In genomic region chr13:64180888-64181287, GRCm38 (mm10) we compare ENCODE assay signal across 10 mouse cellular contexts. TPM values are rescaled to one million over a fixed set of nuclear protein-coding genes. Genes with fewer than 3 reads are reported as not detected.
DNase-seq lines count a peak whose midpoint lies in the region; ATAC-seq and TF ChIP-seq lines count a peak whose summit lies in the region.
"Had no signal": no experiment of that assay in that cellular context is flagged by ENCODE, and none has a peak within 500 bp of the region (broad histone marks: within the 10 kb centered on the region; RNA-seq: fewer than 3 reads in every experiment).

No protein-coding gene starts in this region.

- H3K9me3 ChIP-seq in kidney, embryonic 16.5 days (ENCODE audit: low read length): no peaks in the 10 kb centered on the region
- no peaks in the 10 kb centered on the region for H3K9me3 ChIP-seq in ES-E14 (ENCODE audit: control insufficient read depth, insufficient read depth, low read depth, low read length)
- H3K9me3 ChIP-seq: embryonic facial prominence, embryonic 15.5 days; limb, embryonic 12.5 days had no signal

- intact Hi-C loops in left cerebral cortex, postnatal 14 days (cut with DNase I): loop anchor here (2.0 kb wide), 1 partner anchor 128 kb away; no protein-coding TSS in a partner anchor

- DNase-seq in kidney, adult 18-20 months: peak; percentile 73
- peak; percentile 76 for DNase-seq in ES-E14 (ENCODE audit: low read depth, low spot score)
- peak; percentile 39 for DNase-seq in brain, embryonic 14.5 days (ENCODE audit: low read depth)
- DNase-seq in frontal cortex, postnatal 36 days (ENCODE audit: low spot score in 2 of 2): peak; percentile 32 to 67
- DNase-seq in left cerebral cortex, postnatal 14 days (ENCODE audit: low spot score in 2 of 2): peak; percentile 60 to 75
- peak; percentile 31 to 36 for DNase-seq in natural killer cell, adult 2 months (ENCODE audit: low spot score in 2 of 2)
- peak; percentile 74 for DNase-seq in thymus, postnatal 4 days

- H3K27ac ChIP-seq in kidney, embryonic 16.5 days (ENCODE audit: low read length): no peak overlapping the region
- no peak overlapping the region for H3K27ac ChIP-seq in ES-E14 (ENCODE audit: insufficient read depth, low read depth, low read length, poor library complexity, severe bottlenecking)
- H3K27ac ChIP-seq: embryonic facial prominence, embryonic 15.5 days; limb, embryonic 12.5 days had no signal

- no peaks in the 10 kb centered on the region for H3K4me1 ChIP-seq in kidney, embryonic 16.5 days (ENCODE audit: insufficient read depth, low read length)
- H3K4me1 ChIP-seq in ES-E14 (ENCODE audit: control insufficient read depth in 2 of 2, insufficient read depth in 2 of 2, low read length in 2 of 2, poor library complexity in 1 of 2): peaks cover 0 to 7% of the 10 kb centered on the region in 2 experiments; a peak in 2 of 4 replicates
- H3K4me1 ChIP-seq: embryonic facial prominence, embryonic 15.5 days; limb, embryonic 12.5 days had no signal

- H3K4me3 ChIP-seq in kidney, embryonic 16.5 days (ENCODE audit: low read length): no peak overlapping the region
- H3K4me3 ChIP-seq in ES-E14 (ENCODE audit: insufficient read depth in 1 of 2, low read depth in 1 of 2, low read length in 2 of 2, poor library complexity in 1 of 2, severe bottlenecking in 1 of 2): no peak overlapping the region
- H3K4me3 ChIP-seq: embryonic facial prominence, embryonic 15.5 days; limb, embryonic 12.5 days had no signal

- no peak for ATAC-seq in kidney, embryonic 16.5 days (ENCODE audit: low FRiP score, low TSS enrichment)

- peak; percentile 50; the same call in 1 of the 2 replicates for TF ChIP-seq CTCF in brain, embryonic 14.5 days (IDR thresholded peaks at IDR 0.05; ENCODE audit: borderline replicate concordance, extremely low read depth, insufficient read depth, insufficient read length)

- no peaks in the 10 kb centered on the region for H3K27me3 ChIP-seq in kidney, embryonic 16.5 days (ENCODE audit: insufficient read depth, low read length)
- H3K27me3 ChIP-seq: embryonic facial prominence, embryonic 15.5 days; limb, embryonic 12.5 days had no signal

- 80% methylated on average over 3 of the region's 3 CpGs for WGBS in kidney, embryonic 16.5 days

- no peak overlapping the region for H3K4me2 ChIP-seq in kidney, embryonic 16.5 days (replicated peaks; ENCODE audit: low read depth, low read length)
- H3K4me2 ChIP-seq: embryonic facial prominence, embryonic 15.5 days; limb, embryonic 12.5 days had no signal

- TF ChIP-seq POLR2A in brain, embryonic 14.5 days (IDR thresholded peaks at IDR 0.05; ENCODE audit: borderline replicate concordance, extremely low read depth, insufficient read depth, insufficient read length, poor library complexity, severe bottlenecking): no peak

- no peak overlapping the region for H3K9ac ChIP-seq in kidney, embryonic 16.5 days (replicated peaks; ENCODE audit: low read length)
- H3K9ac ChIP-seq in ES-E14 (ENCODE audit: insufficient read depth, low read depth, low read length, poor library complexity, severe bottlenecking): no peak overlapping the region
- H3K9ac ChIP-seq: embryonic facial prominence, embryonic 15.5 days; limb, embryonic 12.5 days had no signal

- peaks cover 25% of the 10 kb centered on the region for H3K36me3 ChIP-seq in kidney, embryonic 16.5 days (ENCODE audit: insufficient read depth, low read length)
- H3K36me3 ChIP-seq in ES-E14 (ENCODE audit: control insufficient read depth, insufficient read depth, low read length, poor library complexity, severe bottlenecking): no peaks in the 10 kb centered on the region

- in situ Hi-C loops in ES-E14 (cut with MboI; ENCODE audit: low sequenced_read_pairs in 2 of 2, unreplicated experiment in 2 of 2): loop anchor here (10.0 kb wide), 1 partner anchor 134 kb away; the partner anchor contains the start of gene Aaed1 (in 2 of the 2)

TF ChIP-seq in ES-E14, 5 proteins besides CTCF, POLR2A, EP300 and RAD21:
- TF ChIP-seq ZC3H11A (IDR thresholded peaks at IDR 0.05; ENCODE audit: borderline replicate concordance, low read depth, low read length) (peak; percentile 19; the same call in 1 of the 2 replicates), ZNF384 (IDR thresholded peaks at IDR 0.05; ENCODE audit: low read depth, low read length) (no peak), CHD2 (IDR thresholded peaks at IDR 0.05; ENCODE audit: low read depth, low read length) (no peak), MAFK (IDR thresholded peaks at IDR 0.05; ENCODE audit: insufficient read depth, low read depth, low read length) (no peak)

RNA-seq across cellular contexts. Expression of gene Habp4, which starts 19.3 kb away (rescaled TPM):
- polyA plus RNA-seq in kidney, embryonic 16.5 days (2015; fragmentation: Nextera tagmentation; extraction: Ambion mirVana): 28.4 and 29.1 TPM in 2 replicates
- total RNA-seq in ES-E14 (2012; rRNA removed): 4.3 and 5.3 TPM in 2 replicates
- polyA plus RNA-seq in brain, embryonic 14.5 days (2012; rRNA removed): 26.5 and 36.3 TPM in 2 replicates
- total RNA-seq in left cerebral cortex, postnatal 14 days (2021): 100 to 1,000 TPM; 158 to 167 TPM

RNA-seq across cellular contexts. Expression of gene Zfp367, which starts 27.9 kb away (rescaled TPM):
- 16.2 and 17.4 TPM in 2 replicates for polyA plus RNA-seq in kidney, embryonic 16.5 days (2015; fragmentation: Nextera tagmentation; extraction: Ambion mirVana)
- 18.0 and 24.8 TPM in 2 replicates for total RNA-seq in ES-E14 (2012; rRNA removed)
- polyA plus RNA-seq in brain, embryonic 14.5 days (2012; rRNA removed): 8.5 and 9.3 TPM in 2 replicates
- total RNA-seq in left cerebral cortex, postnatal 14 days (2021): 10 to 100 TPM; 13.4 to 14.4 TPM

RNA-seq across cellular contexts. Expression of gene Slc35d2, which starts 51.7 kb away (rescaled TPM):
- polyA plus RNA-seq in kidney, embryonic 16.5 days (2015; fragmentation: Nextera tagmentation; extraction: Ambion mirVana): 5.6 and 5.8 TPM in 2 replicates
- 7.1 and 9.4 TPM in 2 replicates for total RNA-seq in ES-E14 (2012; rRNA removed)
- polyA plus RNA-seq in brain, embryonic 14.5 days (2012; rRNA removed): 0.95 and 1.2 TPM in 2 replicates
- 1 to 10 TPM in 1 of 2 experiments, under 1 TPM in 1; 0.90 to 1.9 TPM for total RNA-seq in left cerebral cortex, postnatal 14 days (2021)

Comparison
In these comparisons a context has a peak if more than half of its experiments do, and no peak if none do; other contexts are left out.
1. RNA of gene Habp4, which starts 19.3 kb away (total RNA-seq): 158 to 167 TPM in left cerebral cortex, postnatal 14 days; 4.3 to 5.3 TPM in ES-E14; every median in the first group is over 10 times any median in the second.
2. Peak in every context shown above with its lines, with median percentiles within 50 percentile points of each other: DNase-seq.